Mouse (Mus musculus): Measurements from ENCODE around the gene Wdr90.

Gene Wdr90

DNA sequence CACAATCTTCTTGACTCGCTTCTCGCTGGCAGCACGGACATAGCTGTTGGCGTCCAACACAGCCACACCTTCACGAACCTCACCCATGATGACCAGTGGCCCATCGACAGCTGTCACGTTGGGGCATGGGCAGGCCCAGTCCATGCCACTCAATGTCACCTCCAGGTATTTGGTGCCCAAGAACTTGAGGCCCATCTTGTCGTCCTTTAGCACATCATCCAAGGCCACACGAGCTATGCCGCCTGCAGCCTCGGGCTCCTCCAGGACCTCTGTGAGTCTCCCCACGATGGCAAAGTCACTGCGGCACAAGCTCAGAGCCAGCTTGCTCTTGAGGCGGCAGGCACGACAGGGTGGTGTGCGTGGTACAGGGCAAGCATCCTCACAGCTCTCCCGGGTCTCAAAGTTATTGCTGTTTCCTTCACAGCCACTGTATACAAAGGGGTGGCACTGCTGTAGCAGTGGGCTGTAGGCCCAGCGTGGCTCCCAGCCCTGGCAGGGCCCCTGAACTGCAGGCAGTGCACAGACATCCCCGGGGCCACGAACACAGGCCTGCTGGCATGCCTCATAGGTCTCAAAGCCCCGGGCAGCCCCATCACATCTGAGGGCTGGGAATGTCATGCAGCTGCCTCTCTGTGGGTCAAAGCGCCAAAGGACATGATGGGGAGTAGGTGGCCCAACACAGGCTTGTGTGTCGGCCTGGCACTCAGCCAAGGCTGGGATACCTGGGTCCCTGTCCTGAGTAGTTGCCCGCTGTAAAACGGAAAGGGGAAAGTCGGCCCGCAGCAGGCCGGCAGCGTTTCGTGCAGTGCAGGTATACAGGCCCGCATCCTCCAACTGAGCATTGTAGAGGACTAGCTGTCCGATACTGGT, 16.7 kb upstream of the Wdr90 start:
- in situ Hi-C loops (cut with MboI, MseI) = no loop called here

DNA sequence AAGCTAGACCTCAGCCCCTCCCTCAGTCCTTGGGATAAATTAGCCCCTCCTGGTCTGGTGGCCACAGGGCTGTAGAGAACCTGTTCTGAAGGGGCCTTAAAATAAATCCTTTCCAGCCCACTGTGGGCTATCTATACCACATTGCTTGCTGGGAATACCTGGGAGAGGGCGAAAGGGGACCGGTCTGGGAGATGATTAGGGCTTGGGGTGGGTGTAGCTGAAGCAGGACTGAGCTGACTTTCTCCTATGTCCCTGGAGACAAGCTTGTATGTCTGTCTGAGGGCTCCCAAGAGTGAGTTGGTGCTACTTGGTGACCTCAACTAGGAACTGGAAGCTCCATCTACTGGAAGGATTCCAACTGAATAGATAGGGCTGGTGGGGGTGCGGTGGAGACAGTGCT, 15.7 kb upstream of the Wdr90 start:
- in situ Hi-C loops (cut with MboI, MseI) = no loop called here

DNA sequence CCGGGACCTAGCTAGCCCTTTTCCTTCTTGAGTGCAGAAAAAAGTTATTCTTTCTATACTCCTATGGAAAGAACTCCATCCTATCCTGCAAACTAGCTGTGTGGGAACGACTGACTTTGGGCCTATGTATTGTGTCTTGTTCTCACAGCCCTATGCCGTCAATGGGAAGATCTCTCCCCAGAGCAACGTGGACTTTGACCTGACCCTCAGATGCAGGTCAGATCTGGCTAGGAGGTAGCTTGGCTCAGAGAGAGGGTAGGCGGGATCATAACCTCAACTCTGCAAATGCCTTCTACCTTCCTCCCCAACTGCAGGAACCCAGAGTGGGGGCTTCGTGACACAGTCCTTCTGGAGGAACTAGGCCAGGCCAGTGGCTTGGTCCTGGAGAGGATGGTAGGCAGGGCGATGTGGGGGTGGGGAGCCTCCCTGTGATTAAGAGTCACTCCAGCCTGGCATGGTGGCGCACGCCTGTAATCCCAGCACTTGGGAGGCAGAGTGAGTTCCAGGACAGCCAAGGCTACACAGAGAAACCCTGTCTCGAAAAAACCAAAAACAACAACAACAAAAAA, 15.1 kb upstream of the Wdr90 start:
- in situ Hi-C loops (cut with MboI, MseI) = no loop called here

DNA sequence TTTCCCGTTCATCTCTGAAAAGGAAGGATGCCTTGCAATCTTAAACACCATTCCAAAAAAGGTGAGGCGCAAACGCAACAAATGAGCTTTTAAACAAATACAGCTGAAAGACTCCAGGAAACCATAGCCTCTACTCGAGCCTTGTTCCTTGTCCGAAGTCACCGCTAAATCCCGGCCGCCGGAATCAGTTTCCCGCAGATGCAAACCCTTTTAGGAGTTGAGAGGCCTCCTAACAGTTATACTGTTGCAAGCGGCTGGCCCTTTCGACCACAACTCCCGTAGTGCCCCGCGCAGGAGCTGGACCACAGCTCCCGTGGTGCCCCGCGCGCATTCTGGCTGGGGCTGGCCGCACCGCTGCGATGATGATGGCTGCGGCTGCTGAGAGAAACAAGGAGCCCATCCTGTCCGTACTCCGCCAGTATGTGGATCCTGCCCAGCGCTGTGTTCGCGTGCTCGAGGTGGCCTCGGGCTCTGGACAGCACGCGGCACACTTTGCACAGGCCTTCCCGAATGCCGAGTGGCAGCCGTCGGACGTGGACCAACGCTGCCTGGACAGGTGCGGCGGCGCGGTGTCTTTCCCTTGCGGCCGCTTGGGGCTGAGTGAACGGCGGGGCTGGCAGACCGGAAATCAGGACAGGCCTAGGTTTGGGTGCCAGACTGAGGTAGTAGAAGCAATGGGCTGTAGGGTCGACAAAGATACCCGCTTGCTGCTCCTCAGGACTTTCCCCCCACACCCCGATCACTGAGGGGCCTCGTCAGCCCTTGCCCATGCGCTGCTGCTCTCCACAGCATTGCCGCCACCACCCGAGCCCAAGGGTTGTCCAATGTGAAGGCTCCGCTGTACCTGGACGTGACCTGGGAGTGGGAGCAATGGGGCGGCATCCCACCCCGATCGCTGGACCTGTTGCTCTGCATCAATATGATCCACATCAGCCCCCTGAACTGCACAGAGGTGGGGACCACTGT, 14.2 kb upstream of the Wdr90 start:
- in situ Hi-C loops (cut with MboI, MseI) = no loop called here

DNA sequence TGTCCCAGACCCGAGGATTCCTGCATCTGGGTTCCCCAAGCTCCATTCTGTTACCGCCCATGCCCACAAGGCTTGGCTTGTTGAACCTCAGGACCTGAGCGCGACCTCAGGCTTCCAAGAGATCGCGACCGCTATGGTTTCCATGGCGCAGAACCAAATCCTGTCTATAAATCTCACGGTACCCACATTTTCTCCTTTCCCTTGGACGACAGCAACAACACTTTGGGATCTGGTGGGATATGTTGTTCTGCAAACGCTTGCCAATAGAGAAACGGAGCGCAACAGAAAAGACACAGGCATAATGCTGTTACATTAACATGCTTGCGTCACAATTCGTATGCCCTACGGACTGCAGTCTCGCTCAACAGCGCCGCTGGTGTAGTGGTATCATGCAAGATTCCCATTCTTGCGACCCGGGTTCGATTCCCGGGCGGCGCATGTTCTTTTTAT, 13.4 kb upstream of the Wdr90 start, which contains the start of gene Mettl26:
Mettl26 (plus strand) TSS at position 354 of the 450 bp plus-strand sequence.
- in situ Hi-C loops (cut with MboI, MseI) = loop anchor here (5.0 to 25.0 kb wide), 2 partner anchors 42 to 1412 kb away; partner anchors contain the start of genes Bricd5, E4f1, Pgp and Stub1

DNA sequence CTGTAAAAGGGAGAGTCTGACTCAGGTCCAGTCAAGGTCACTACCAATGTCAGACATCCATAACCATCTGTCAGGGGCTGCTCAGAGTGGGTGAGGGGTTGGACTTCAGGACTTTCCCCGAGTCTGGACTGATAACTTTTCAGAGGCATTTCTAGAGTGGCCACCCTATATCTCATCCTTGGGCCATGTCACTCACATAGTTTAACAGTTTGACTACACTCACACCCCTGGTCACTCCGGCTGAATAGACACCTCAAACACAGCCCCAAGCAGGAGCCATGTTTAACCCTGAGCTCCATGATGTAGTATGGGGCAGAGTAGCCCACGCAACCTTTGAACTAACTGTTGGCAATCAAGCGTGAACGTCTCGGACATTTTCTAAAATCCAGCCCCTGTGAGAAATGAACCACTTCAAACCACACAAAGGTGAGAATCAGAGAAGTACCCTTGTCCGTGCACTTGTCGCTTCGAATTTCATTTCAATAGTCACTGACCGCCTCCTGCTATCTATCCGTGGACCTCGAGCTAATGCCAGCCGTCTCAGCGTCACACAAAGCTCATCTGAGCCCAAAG, 12.9 kb upstream of the Wdr90 start:
- in situ Hi-C loops (cut with MboI, MseI) = loop anchor here (5.0 to 25.0 kb wide), 2 partner anchors 42 to 1412 kb away; partner anchors contain the start of genes Bricd5, E4f1, Pgp and Stub1

DNA sequence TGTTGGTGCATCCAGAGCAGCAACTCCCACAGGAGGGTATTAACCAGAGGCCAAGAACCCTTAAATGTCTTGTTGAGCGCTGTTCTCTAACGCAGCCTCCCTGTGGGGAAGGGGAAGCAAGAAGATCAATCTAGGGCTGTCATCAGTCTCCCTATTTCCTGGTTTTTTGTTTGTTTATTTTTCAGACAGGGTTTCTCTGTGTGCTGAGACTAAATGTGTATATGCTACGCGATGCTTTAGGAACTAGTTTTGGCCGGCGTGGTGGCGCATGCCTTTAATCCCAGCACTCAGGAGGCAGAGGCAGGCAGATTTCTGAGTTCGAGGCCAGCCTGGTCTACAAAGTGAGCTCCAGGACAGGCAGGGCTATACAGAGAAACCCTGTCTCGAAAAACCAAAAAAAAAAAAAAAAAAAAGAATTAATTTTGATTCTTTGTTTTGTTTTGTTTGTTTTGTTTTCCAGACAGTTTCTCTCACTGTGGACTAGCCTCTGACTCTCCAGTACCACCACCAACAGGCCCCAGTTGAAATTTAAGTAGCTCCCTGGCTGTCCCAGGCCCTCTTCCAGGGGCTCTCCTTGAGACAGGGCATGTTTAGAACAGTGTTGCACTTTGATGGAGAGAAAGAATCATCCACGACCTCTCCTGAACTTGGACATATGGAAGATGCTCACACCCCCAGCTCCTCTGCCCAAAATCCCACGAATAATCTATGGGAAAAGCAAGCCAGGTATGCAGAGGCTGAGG, 12.3 kb upstream of the Wdr90 start:
- in situ Hi-C loops (cut with MboI, MseI) = loop anchor here (5.0 to 25.0 kb wide), 2 partner anchors 41 to 1411 kb away; partner anchors contain the start of genes Bricd5, E4f1, Pgp and Stub1

DNA sequence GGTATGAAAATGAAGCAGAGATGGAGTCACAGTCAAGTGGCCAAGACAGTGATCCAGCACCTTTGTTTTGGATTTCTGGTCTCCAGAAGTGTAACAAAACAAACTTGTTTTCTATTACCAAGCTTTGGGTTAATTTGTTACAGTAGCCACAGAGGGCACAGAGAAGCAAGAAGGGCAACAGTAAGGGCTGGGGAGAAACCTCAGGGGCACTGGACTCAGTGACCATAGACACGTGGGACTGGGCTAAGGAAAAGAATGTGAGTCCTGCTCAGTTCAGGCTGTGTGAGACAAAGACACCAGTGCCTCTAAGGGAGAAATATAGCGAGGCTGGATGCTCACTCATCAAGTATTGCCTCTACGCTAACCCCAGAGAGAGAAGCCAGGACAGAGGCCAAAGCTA, 11.4 kb upstream of the Wdr90 start:
- in situ Hi-C loops (cut with MboI, MseI) = loop anchor here (5.0 to 25.0 kb wide), 2 partner anchors 40 to 1410 kb away; partner anchors contain the start of genes Bricd5, E4f1, Pgp and Stub1

DNA sequence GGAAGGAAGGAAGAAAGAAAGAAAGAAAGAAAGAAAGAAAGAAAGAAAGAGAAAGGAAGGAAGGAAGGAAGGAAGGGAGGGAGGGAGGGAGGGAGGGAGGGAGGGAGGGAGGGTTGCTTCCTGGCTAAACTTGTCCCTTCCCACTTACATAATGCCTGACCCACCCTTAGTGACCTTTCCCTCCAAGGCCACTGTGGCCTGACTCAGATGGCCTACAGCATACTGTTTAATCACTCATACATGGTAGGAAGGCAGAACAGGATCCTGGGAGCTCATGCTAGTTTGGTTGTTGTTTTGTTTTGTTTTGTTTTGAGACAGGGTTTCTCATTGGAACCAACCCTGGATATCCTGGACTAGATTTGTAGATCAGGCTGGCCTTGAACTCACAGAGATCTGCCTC, 10.3 kb upstream of the Wdr90 start:
- in situ Hi-C loops (cut with MboI, MseI) = loop anchor here (5.0 to 25.0 kb wide), 2 partner anchors 39 to 1409 kb away; partner anchors contain the start of genes Bricd5, E4f1, Pgp and Stub1

DNA sequence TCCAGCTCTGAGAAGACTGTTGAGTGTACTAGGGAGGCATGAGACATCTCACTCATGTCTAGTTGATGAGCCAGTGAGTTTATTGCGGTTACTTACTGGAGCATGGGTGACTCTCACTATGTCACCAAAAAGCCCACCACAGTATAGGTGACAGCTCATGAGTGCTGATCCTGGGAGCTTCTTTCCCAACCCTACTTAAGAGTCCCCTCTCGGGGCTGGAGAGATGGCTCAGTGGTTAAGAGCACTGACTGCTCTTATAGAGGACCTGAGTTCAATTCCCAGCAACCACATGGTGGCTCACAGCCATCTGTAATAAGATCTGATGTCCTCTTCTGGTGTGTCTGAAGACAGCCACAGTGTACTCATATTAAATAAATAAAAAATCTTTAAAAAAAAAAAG, 8.7 kb upstream of the Wdr90 start:
- in situ Hi-C loops (cut with MboI, MseI) = loop anchor here (5.0 to 25.0 kb wide), 2 partner anchors 38 to 1408 kb away; partner anchors contain the start of genes Bricd5, E4f1, Pgp and Stub1

DNA sequence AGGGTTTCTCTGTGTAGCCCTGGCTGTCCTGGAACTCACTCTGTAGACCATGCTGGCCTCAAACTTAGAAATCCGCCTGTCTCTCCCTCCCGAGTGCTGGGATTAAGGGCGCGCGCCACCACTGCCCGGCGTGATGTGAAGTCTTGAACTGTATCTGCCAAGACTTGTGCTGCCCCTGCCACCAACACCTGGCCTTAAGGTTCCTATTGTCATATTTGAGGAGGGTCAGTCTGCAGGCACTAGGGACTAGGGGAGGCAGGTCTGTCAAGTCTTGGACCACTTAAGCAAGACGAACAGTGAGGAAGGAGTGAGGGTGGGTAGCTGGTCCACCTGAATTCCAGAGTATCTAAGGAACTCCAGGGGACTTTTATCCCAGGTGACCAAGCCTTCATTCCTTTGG, 8.2 kb upstream of the Wdr90 start:
- in situ Hi-C loops (cut with MboI, MseI) = loop anchor here (25.0 kb wide), 1 partner anchor 1407 kb away; the partner anchor contains the start of genes Bricd5, E4f1 and Pgp

DNA sequence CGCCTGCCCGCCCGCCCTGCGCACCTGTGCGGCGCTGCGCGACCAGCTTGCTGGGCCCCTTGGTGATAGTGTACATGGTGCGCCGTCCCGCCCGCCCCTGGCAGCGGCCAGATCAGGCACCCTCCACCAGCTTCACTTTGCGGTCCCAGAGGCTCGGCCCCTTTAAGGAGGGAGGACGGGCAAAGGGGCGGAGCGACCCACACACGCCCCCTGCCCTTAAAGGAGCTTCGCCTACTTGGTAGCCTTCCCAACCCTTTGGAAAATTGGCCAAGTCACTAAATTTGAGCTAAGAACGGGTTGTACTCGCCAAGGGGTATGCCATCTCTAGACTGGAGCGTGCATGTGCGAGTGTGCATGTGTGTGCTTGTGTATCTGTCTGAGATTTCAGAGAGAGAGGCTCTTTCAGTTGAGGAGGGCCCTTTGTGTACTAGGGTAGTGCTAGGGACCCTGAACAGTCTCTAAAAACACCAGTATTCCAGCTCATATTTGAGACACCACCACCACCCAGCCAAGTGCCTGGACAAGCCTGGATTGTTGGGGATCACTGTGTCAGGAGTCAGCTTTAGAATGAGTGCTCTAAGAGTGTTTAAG, 7.4 kb upstream of the Wdr90 start, which contains the start of gene Mcrip2:
Mcrip2 (minus strand) TSS at position 164 of the 591 bp plus-strand sequence.
- in situ Hi-C loops (cut with MboI, MseI) = loop anchor here (25.0 kb wide), 1 partner anchor 1406 kb away; the partner anchor contains the start of genes Bricd5, E4f1 and Pgp

DNA sequence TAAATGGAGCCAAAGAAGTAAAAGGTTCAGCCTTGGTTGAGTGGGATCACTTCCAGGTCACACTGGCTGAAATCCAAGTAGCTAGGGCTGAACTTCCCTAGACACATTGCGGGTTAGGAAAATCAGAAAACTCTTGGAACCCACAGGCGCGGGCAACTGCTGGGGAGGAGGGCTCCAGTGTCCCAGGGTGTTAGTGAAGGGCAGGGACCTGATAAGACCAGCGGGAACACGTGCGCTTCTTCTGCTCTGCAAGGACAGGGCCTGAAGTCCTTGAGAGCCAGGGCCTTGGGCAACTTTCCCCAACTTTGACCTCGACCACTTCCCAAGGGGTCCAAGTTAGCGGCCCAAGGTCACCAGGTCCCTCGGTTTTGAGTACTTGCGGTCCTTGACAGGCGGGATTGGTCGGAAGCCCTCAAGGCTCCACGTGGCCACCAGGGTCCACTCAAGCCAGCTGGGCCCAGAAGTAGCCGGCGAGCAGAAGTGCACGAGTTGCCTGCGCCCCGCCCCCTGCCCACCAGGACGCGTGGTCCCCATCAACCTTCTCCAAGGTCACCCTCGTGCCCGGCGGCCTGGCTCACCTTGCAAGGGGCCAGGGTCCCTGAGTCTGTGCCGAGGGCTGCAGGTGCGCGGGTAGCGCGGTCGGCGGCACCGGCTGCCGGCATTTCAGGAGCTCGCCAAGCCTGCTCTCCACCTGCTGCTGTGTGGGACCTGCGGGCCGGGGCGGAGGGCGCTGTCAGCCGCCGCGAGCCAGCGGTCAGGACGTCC, 6.7 kb upstream of the Wdr90 start:
- in situ Hi-C loops (cut with MboI, MseI) = loop anchor here (25.0 kb wide), 1 partner anchor 1406 kb away; the partner anchor contains the start of genes Bricd5, E4f1 and Pgp

DNA sequence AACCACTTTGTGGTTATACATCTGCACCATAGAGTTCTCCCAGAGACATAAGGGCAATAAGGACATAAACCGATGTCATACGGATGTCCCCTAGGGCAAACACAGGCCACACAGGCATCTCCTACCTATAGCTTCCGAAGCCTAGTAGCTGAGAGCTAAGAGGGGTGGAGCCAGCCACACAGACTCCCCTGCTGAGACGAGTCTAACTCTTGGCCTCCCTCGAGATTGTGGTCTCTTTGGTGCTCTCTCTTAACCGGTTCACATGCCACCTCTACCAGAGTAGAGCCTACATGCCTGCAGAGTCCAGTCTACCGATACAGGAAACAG, 6.2 kb upstream of the Wdr90 start:
- in situ Hi-C loops (cut with MboI, MseI) = loop anchor here (25.0 kb wide), 1 partner anchor 1405 kb away; the partner anchor contains the start of genes Bricd5, E4f1 and Pgp

DNA sequence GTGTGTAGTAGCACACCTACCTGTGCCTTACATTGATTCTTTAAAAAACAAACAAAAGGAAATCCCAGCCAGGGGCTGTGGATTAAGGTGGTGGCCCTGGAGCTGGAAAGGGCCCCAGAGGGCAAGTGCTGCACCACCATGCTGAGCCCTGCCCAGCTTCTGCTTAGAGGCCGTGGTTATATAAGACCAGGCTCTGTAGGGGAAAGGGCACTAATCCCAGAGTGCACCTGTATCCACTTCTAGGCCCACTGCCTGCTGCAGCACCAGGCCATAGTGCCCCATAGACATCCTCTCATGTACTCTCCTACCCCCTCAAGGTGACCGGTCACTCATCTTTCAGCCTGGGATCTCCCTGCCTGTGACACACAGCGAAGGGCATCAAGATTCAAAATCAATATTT, 4.9 kb upstream of the Wdr90 start:
- in situ Hi-C loops (cut with MboI, MseI) = loop anchor here (25.0 kb wide), 1 partner anchor 1404 kb away; the partner anchor contains the start of genes Bricd5, E4f1 and Pgp

DNA sequence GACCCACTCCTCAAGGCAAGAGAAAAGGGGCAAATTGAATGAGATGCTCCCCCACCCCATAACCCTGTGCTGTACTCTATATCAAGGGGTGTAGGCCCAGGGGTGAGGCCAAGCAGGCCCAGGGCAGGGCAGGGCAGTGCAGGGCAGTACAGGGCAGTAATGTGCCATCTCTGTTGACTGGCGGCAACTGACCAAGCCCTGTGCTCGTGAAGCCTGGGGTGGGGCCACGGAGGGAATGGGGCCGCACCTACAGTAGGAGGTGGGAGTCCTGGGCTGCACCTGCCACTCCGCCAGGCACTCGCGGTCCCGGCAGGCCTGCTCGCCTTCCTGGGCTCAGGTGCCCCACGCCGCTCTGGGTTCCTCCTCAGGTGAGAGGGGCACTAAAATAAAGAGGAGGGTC, 4.0 kb upstream of the Wdr90 start:
- in situ Hi-C loops (cut with MboI, MseI) = loop anchor here (25.0 kb wide), 1 partner anchor 1403 kb away; the partner anchor contains the start of genes Bricd5, E4f1 and Pgp

DNA sequence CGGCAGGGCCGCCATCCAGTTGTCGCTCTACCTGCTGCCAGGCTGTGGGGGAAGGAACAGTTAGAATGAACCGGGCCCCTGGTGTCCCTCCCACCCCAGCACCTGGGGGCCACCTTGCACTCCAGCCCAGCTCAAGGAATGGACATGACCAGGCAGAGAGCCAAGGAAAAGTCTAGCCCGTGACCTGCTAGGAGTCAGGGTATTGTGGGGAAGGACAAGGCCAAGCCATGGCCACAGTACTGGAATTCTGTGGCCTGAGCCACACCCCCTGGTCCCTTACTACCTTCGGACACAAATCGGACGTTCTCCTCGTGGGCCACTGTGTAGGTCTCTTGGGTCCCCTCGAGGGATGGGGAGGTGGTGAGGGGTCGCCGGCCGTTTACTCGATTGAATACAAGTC, 3.0 kb upstream of the Wdr90 start:
- in situ Hi-C loops (cut with MboI, MseI) = loop anchor here (25.0 kb wide), 1 partner anchor 1402 kb away; the partner anchor contains the start of genes Bricd5, E4f1 and Pgp

DNA sequence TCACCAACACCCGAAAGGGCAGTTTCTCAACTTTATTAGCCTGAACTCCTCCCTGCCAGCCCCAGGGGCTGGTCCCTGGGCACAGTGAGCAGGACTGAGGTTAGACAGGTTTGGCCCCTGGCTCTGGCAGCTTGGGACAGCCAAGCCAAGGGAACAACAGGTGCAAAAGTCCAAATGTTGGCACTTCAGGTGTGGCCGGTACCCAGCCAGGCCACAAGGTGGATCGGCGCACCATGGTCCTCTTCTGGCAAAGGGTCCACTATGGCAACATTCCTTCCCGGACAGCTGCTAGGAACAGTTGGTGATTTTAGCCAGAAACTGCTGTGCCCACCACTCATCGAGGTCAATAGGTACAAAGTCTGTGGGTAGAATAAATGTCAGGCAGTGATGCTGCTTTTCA, 2.4 kb upstream of the Wdr90 start:
- in situ Hi-C loops (cut with MboI, MseI) = loop anchor here (25.0 kb wide), 1 partner anchor 1401 kb away; the partner anchor contains the start of genes Bricd5, E4f1 and Pgp
